Mouse (Mus musculus): ENCODE measurements around the gene Emsy. TPM values are rescaled to one million over a fixed set of nuclear protein-coding genes. Genes with fewer than 3 reads are reported as not detected.

Gene Emsy
- polyA plus RNA-seq, 1 experiment, result 2.4 TPM

DNA sequence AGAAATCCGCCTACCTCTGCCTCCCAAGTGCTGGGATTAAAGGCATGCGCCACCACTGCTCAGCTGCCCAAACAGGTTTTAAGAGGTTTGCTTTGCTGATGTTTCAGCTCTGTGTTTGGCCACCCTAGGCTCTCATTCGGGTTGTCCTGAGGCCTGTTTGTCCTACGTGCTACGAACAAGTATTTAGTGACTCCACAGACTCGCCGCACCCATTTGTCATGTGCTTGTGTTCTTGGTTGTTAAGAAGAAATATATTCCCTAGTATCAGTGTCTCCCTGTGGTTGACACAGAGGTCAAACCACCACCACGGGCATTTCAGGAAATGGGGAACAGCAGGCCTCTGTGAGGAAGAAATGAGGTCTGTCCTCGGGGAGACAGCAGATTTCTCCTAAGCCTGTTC, 14.8 kb upstream of the Emsy start:
- peaks cover 35% of the 10 kb centered on the region for H3K27me3 ChIP-seq (replicated peaks)
- H3K36me3 ChIP-seq (replicated peaks; ENCODE audit: low read length), result no peaks in the 10 kb centered on the region
- H3K9me3 ChIP-seq, result peaks cover 4% of the 10 kb centered on the region; the same call in 1 of the 2 replicates
- H3K4me1 ChIP-seq, result peaks cover 37% of the 10 kb centered on the region
- peak overlapping the region; percentile 59 for H3K4me3 ChIP-seq (replicated peaks)
- no peak for TF ChIP-seq FLI1 (IDR thresholded peaks at IDR 0.05; ENCODE audit: low read length)

DNA sequence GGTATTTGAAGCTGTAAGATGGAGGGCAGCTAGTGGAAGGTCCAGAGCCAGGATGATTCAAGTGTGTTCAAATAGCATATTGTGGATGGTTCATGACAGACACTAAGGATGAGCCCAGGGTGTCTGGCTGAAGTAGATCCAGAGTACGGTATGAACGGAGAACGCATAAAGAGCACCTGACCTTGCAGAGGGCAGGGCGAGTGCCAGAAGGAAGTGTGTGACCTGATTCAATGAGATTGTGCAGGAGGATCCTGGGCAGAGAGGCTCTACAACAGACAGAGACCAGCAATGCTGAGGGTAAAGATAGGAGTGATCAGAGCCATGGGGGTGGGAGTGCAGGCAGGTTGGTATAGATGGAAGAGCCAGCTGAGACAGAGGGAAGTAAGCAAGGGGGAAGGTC, 14.2 kb upstream of the Emsy start:
- H3K36me3 ChIP-seq (replicated peaks; ENCODE audit: low read length), result no peaks in the 10 kb centered on the region
- no peak overlapping the region for H3K4me3 ChIP-seq (replicated peaks)
- peaks cover 7% of the 10 kb centered on the region; the same call in 1 of the 2 replicates for H3K9me3 ChIP-seq
- TF ChIP-seq FLI1 (IDR thresholded peaks at IDR 0.05; ENCODE audit: low read length) (no peak), GATA1 (IDR thresholded peaks at IDR 0.05; ENCODE audit: borderline replicate concordance, low read length) (no peak)
- H3K4me1 ChIP-seq, result peaks cover 37% of the 10 kb centered on the region
- H3K27me3 ChIP-seq (replicated peaks), result peaks cover 30% of the 10 kb centered on the region

DNA sequence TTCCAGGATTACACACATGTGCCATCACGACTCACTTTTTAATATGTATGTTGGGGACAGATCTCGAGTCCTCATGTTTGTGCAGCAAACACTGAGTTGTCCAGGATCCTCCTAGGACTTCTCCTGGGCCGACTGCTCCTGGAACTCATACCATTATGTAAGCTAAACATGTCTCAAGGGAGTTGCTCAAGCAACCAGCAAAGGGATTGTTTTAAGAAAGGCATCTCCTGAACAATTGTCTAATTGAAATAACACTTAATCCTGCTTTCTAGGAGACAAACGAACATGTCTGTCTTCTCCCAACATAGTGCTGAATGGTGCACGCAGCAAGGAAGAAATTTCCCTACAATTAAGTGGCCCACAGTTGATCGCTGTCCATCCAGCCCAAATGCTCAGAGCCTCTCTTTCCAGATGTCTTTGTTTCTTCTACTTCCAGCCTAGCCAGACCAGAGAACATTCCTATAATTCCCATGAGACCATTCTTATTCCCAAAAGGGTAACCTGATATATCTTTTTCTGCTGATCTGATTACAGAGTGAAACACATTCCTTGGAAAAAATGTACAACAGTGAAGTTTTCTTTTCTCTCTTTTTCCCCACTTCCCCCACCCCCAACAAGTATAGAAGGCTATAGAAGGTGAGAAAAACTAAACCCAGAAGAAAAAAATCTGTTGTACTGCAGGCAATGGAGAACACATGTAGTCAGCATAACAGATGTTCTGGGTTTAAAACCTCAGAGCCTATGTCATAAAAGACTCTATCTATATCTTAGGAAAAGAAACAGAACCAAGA, 11.6 kb upstream of the Emsy start:
- Histone ChIP-seq H3K4me1 (peaks cover 34% of the 10 kb centered on the region), H3K9me3 (peaks cover 7% of the 10 kb centered on the region; the same call in 1 of the 2 replicates), H3K36me3 (replicated peaks; ENCODE audit: low read length) (no peaks in the 10 kb centered on the region), H3K4me3 (replicated peaks) (no peak overlapping the region), H3K27me3 (replicated peaks) (peaks cover 23% of the 10 kb centered on the region)
- TF ChIP-seq GATA1 (IDR thresholded peaks at IDR 0.05; ENCODE audit: borderline replicate concordance, low read length), result no peak
- no peak for TF ChIP-seq FLI1 (IDR thresholded peaks at IDR 0.05; ENCODE audit: low read length)

DNA sequence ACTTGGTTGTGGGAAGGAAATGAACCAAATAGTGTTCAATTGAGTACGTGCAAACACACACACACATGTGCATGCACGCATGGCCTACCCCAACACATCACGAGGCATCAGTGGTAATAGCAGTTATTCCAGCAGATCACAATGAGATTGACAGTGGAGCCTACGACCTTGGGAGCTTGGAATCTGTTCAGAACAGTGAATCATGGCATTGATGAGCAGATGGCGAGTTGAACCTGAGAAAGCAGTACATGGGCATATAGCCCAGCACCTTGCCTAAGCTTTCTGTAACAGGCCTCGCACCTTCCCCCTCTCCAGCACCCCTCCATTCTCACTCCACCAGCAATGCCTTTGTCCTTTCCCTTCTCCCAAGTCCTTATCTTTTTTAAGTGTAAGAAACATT, 9.1 kb upstream of the Emsy start:
- peaks cover 15% of the 10 kb centered on the region for H3K27me3 ChIP-seq (replicated peaks)
- peaks cover 7% of the 10 kb centered on the region; the same call in 1 of the 2 replicates for H3K9me3 ChIP-seq
- no peaks in the 10 kb centered on the region for H3K36me3 ChIP-seq (replicated peaks; ENCODE audit: low read length)
- H3K4me3 ChIP-seq (replicated peaks), result no peak overlapping the region
- TF ChIP-seq FLI1 (IDR thresholded peaks at IDR 0.05; ENCODE audit: low read length) (no peak), GATA1 (IDR thresholded peaks at IDR 0.05; ENCODE audit: borderline replicate concordance, low read length) (no peak)
- H3K4me1 ChIP-seq, result peaks cover 16% of the 10 kb centered on the region

DNA sequence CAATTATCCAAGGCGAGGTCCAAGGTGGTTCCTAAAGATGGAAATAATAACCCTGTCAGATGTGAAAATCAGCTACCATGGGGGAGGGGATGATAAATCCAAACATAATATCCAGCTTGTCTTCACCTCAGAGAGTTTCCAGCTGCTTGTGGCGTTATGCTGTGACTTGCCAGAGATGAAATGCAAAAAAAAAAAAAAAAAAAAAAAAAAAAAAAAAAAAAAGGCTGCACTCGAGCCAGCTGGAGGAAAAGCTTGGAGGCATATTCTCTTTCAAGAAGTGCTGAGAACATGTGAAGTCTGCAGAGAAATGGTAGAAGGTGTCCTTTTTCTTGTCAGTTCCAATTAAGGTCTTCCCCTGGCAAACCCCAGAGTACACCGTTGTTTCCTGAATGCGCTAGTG, 8.6 kb upstream of the Emsy start:
- Histone ChIP-seq H3K36me3 (replicated peaks; ENCODE audit: low read length) (peaks cover 1% of the 10 kb centered on the region), H3K9me3 (peaks cover 7% of the 10 kb centered on the region; the same call in 1 of the 2 replicates), H3K4me1 (peaks cover 14% of the 10 kb centered on the region), H3K4me3 (replicated peaks) (no peak overlapping the region), H3K27me3 (replicated peaks) (peaks cover 14% of the 10 kb centered on the region)
- no peak for TF ChIP-seq FLI1 (IDR thresholded peaks at IDR 0.05; ENCODE audit: low read length)

DNA sequence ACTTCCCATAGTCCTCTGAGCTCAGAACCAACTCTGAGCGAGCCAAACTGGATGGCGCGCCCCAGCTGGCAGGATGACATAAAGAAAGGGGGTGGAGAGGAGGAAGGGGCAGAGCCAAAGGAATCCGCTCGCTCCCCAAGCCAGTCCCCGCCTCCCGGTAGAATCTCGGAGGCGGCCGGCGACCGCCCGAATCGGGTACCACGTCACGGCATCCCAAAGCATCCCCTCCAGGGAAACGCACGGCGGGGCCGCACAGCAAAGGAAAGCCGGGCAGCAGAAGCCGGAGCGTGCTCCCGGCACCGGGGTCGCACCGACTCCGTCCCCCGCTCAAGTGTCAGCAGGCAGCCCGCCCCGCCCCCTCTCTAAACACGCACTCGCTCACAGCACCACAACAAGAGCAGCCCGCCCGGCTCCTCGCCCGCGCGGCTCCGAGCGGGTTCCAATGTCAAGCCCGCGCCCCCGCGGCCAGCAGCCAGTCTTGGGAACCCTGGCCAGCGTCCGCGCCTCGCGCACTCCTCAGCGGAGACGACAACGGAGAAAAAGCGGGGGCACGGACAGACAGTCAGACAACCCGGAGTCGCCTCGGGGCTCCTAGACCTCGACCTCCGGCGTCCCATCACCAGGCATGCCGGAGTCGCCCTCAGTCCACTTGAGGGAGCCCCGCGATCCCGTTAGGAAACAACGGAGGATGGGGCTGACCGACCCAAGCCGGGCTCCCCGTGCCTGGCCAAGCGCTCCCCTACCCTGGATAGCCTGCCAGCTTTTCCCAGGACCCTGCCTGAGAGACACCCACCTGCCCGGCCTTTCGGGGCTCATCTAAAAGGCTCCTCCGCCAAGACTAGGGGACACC, 677 bp downstream of the Emsy start:
- no peaks in the 10 kb centered on the region for H3K9me3 ChIP-seq
- no peak for TF ChIP-seq GATA1 (IDR thresholded peaks at IDR 0.05; ENCODE audit: borderline replicate concordance, low read length)
- no peak for TF ChIP-seq FLI1 (IDR thresholded peaks at IDR 0.05; ENCODE audit: low read length)
- H3K4me1 ChIP-seq, result peaks cover 29% of the 10 kb centered on the region
- H3K4me3 ChIP-seq (replicated peaks), result peak overlapping the region; percentile 97
- no peaks in the 10 kb centered on the region for H3K27me3 ChIP-seq (replicated peaks)
- peaks cover 45% of the 10 kb centered on the region for H3K36me3 ChIP-seq (replicated peaks; ENCODE audit: low read length)

DNA sequence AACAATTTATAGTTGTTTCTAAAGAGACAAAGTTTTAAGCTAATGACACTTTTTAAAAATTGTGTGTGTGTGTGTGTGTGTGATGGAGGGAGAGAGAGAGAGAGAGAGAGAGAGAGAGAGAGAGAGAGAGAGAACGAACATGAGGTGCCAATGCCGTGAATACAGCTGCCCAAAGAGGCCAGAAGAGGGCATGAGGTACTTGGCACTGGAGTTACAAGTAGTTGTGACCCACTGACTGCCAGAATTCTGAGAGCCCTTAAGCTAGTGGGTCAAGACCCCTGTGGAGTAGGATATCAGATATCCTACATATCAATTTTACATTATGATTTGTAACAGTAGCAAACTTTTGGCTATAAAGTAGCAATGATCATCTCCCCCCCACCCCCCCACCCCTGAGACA, 4.9 kb downstream of the Emsy start:
- H3K27me3 ChIP-seq (replicated peaks), result no peaks in the 10 kb centered on the region
- no peaks in the 10 kb centered on the region for H3K9me3 ChIP-seq
- TF ChIP-seq FLI1 (IDR thresholded peaks at IDR 0.05; ENCODE audit: low read length), result no peak
- TF ChIP-seq GATA1 (IDR thresholded peaks at IDR 0.05; ENCODE audit: borderline replicate concordance, low read length), result no peak
- peaks cover 13% of the 10 kb centered on the region for H3K4me1 ChIP-seq
- peaks cover 71% of the 10 kb centered on the region for H3K36me3 ChIP-seq (replicated peaks; ENCODE audit: low read length)
- no peak overlapping the region for H3K4me3 ChIP-seq (replicated peaks)

DNA sequence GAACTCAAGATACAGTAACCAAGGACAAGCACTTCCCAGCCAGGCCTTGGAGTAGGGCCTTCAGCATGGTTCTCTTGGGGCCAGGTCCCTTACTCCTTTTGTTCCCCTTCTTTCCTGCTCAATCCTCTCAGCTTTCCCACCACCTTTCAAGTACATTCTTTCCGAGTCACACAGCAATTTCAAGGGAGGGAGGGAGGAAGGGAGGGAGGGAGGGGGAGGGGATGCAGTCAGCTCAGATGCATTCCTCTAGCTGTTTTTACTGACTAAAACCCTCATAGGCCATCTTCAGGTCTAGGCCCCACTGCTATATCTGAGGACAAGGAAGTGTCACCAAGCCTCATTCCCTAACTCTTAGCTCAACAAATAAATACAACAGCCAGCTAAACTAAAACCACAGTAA, 12.3 kb downstream of the Emsy start:
- no peak overlapping the region for H3K4me3 ChIP-seq (replicated peaks)
- no peaks in the 10 kb centered on the region for H3K27me3 ChIP-seq (replicated peaks)
- H3K9me3 ChIP-seq, result no peaks in the 10 kb centered on the region
- peaks cover 89% of the 10 kb centered on the region for H3K36me3 ChIP-seq (replicated peaks; ENCODE audit: low read length)
- H3K4me1 ChIP-seq, result peaks cover 14% of the 10 kb centered on the region; the same call in 1 of the 2 replicates
- no peak for TF ChIP-seq GATA1 (IDR thresholded peaks at IDR 0.05; ENCODE audit: borderline replicate concordance, low read length)
- TF ChIP-seq FLI1 (IDR thresholded peaks at IDR 0.05; ENCODE audit: low read length), result no peak

DNA sequence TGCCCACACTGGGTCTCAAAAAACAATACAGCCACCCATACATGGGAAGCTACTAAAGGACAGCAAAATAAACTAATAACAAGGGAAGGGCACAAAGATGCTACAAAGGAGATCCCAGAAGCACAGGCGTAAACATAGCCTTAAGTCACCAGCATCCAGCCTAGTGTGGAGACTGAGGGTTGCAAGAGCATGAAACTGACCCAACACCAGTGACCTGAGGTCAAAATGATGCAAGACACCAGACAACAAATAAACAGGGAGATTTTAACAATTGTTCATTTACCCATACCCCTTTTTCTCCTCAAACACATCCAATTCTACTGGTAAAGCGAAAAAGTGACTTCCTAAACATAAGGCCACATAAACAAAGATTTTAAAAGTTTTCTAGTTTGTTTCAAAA, 20.0 kb downstream of the Emsy start:
- H3K9me3 ChIP-seq, result no peaks in the 10 kb centered on the region
- no peaks in the 10 kb centered on the region for H3K27me3 ChIP-seq (replicated peaks)
- H3K36me3 ChIP-seq (replicated peaks; ENCODE audit: low read length), result peaks cover 84% of the 10 kb centered on the region
- H3K4me1 ChIP-seq, result peaks cover 9% of the 10 kb centered on the region; the same call in 1 of the 2 replicates
- no peak overlapping the region for H3K4me3 ChIP-seq (replicated peaks)
- no peak for TF ChIP-seq GATA1 (IDR thresholded peaks at IDR 0.05; ENCODE audit: borderline replicate concordance, low read length)
- no peak for TF ChIP-seq FLI1 (IDR thresholded peaks at IDR 0.05; ENCODE audit: low read length)

DNA sequence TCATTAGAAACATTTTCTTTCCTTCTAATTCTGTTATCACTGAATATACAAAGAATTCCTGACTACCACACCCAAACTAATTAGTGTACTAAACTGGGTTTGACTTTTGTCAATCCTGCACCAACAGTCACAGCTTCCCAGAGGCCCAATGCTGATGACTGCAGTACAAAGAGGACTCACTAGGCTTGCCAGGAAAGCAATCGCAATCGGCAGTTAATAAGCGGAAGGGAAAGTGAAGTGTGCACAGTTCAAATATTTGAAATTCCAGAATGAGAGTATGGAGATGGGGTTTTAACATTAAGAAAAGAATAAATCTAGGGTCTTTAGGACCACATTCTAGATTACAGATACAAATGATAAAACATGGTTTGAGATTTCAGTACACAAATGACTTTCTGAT, 23.6 kb downstream of the Emsy start:
- TF ChIP-seq GATA1 (IDR thresholded peaks at IDR 0.05; ENCODE audit: borderline replicate concordance, low read length), result no peak
- TF ChIP-seq FLI1 (IDR thresholded peaks at IDR 0.05; ENCODE audit: low read length), result no peak
- H3K4me3 ChIP-seq (replicated peaks), result no peak overlapping the region
- H3K9me3 ChIP-seq, result no peaks in the 10 kb centered on the region
- peaks cover 88% of the 10 kb centered on the region for H3K36me3 ChIP-seq (replicated peaks; ENCODE audit: low read length)
- H3K4me1 ChIP-seq, result no peaks in the 10 kb centered on the region; the same call in 1 of the 2 replicates
- no peaks in the 10 kb centered on the region for H3K27me3 ChIP-seq (replicated peaks)

All from megakaryocyte, embryonic 14.5 days (primary cell).